Mouse (Mus musculus): ENCODE measurements around the gene Rilp. TPM values are rescaled to one million over a fixed set of nuclear protein-coding genes. Genes with fewer than 3 reads are reported as not detected.

Rilp gene
- 0.68 and 0.75 TPM in 2 replicates for polyA plus RNA-seq (2016; fragmentation: Nextera tagmentation; extraction: Ambion mirVana)

DNA sequence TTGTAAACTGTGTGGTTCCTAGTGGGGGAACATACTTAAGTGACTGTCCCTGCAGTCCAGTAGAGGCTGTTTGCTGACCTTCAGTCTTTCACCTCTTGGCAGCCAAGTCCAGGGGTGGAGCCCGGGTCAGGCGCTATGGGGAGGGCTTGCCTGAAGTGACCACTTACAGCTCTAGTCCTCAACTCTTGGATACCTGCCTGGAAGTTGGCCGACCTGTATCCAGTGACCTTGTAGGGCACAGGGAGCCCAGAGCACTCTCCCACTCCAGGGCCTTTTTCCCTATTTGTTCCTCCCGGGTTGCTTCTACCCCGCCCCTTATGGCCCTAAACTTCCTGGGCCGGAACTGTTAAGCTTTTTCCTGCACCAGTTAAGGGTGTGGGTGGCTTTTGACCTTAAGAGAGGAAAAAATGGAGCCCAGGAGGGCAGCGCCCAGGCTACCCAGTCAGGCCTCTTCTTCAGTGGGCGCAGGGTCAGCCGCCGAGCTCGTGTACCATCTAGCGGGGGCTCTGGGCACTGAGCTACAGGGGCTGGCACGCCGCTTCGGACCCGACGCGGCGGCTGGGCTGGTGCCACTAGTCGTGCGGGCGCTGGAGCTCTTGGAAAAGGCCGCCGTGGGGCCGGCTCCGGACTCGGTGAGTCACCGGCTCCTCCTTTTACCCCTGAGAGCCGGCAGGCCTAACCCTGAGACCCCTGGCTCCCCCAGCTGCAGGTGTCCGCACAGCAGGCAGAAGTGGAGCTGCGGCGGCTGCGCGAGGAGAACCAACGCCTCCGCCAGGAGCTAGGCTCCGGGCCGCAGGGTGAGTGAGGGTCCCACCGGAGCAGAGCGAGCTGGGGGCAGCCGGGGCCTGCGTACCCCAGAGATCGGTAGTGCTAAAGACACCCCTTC lies at the start of gene Rilp:
Gene Rilp, plus strand, starts transcription at position 354 of the 886 bp plus-strand sequence.
- no peaks in the 10 kb centered on the region for H3K27me3 ChIP-seq
- peak within 1 kb of the TSS; percentile 49 for H3K4me3 ChIP-seq
- peak within 1 kb of the TSS; percentile 93 for H3K4me2 ChIP-seq (replicated peaks)
- WGBS, result 3% methylated on average over 43 of the region's 43 CpGs
- peaks cover 46% of the 10 kb centered on the region for H3K36me3 ChIP-seq
- H3K9ac ChIP-seq, result peak within 1 kb of the TSS; percentile 67
- H3K27ac ChIP-seq, result peak within 1 kb of the TSS; percentile 70
- peak; percentile 82 for ATAC-seq (ENCODE audit: low FRiP score)
- peaks cover 22% of the 10 kb centered on the region for H3K4me1 ChIP-seq
- no peaks in the 10 kb centered on the region for H3K9me3 ChIP-seq (replicated peaks)

DNA sequence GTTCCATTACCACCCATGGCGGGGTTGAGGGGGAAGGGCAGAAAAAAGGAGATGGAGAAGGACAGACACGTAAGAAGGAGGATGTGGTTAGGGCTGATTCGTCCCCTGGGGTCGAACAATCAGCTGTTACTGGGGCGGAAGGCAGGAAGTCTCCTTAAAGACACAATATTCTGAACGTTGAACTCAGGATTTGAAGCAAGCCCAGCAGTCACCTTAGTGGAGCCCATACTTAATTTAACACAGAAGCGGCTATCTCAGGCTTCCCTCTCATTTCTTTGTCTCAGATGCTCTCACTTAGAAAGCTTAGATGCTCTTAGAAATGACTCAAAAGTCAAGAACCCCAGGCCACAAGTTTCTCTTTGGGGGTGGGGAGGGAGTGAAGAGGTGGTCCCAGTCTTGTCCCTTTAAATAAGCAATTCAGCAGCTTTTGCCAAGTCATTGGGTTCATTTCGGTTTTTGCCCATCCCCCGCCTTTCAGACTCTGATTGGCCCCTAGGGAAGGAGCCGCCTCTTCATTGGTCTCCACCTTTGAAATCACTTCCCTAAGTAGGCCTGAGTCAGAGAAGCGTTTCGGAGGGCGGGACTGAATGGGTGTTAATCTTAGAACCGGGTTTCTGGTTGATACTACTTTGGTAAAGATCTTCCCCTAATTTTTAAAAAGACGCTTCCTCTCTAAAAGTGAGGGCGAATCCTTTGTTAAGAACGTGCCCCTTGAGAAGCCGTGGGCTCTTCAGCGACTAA lies 49.6 kb upstream of the Rilp start:
- Histone ChIP-seq H3K36me3 (peaks cover 7% of the 10 kb centered on the region), H3K27ac (peak overlapping the region; percentile 81), H3K4me1 (peaks cover 32% of the 10 kb centered on the region), H3K27me3 (no peaks in the 10 kb centered on the region), H3K9me3 (replicated peaks) (no peaks in the 10 kb centered on the region), H3K9ac (peak overlapping the region; percentile 40; the same call in 1 of the 2 replicates), H3K4me2 (replicated peaks) (peak overlapping the region; percentile 98), H3K4me3 (peak overlapping the region; percentile 78)
- WGBS, result 2% methylated on average over 19 of the region's 19 CpGs
- ATAC-seq (ENCODE audit: low FRiP score), result no peak

DNA sequence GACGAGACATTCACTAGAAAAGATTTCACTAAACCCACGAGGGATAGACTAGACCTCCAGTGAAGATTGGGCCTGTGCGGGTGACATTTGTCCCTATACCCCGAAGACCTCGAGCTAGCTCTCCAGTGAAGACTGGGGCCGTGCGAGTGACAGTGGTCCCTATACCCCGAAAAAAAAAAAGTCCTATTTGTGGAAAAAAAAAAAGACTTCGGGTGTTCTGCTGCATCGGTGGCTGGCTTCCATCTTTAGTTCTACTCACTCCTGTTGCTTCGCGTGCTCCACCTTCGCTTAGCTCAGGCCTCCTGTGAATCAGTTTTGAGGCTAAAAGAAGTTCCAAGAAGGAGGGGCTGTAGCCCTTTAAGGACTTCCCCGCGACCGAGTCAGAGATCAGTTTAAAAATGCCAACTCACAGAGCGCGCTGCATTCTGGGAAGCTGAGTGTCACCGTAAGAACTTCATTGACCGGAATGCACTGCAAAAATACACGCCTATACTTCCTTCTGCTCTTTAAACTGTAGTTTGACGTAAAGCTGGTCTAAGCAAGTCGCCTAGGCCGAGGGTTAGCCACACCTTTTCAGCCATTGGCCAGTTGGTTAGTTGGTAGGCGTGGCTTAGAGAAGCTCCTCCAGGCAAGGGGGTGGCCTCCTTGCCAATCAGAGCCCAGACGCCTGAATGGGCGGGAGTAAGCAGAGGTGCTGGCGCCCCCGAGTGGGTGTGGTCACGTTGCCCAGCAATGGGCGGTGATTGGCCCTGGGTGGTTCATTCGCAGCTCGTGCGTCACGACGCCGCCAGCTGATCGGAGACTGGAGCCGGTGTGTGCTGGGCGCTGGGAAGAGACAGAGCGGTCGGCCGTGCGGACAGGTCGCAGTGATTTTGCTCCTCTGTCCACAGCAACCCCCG lies 48.8 kb upstream of the Rilp start, which contains the start of gene Tlcd2:
Gene Tlcd2, plus strand, starts transcription at position 872 of the 899 bp plus-strand sequence.
- ATAC-seq (ENCODE audit: low FRiP score), result peak; percentile 95
- WGBS, result under 1% methylated on average over 46 of the region's 46 CpGs
- peak within 1 kb of the TSS; percentile 98 for H3K4me2 ChIP-seq (replicated peaks)
- H3K27ac ChIP-seq, result peak within 1 kb of the TSS; percentile 81
- no peaks in the 10 kb centered on the region for H3K27me3 ChIP-seq
- peak within 1 kb of the TSS; percentile 78 for H3K4me3 ChIP-seq
- H3K36me3 ChIP-seq, result peaks cover 14% of the 10 kb centered on the region
- peaks cover 31% of the 10 kb centered on the region for H3K4me1 ChIP-seq
- H3K9me3 ChIP-seq (replicated peaks), result no peaks in the 10 kb centered on the region
- H3K9ac ChIP-seq, result peak within 1 kb of the TSS; percentile 77

DNA sequence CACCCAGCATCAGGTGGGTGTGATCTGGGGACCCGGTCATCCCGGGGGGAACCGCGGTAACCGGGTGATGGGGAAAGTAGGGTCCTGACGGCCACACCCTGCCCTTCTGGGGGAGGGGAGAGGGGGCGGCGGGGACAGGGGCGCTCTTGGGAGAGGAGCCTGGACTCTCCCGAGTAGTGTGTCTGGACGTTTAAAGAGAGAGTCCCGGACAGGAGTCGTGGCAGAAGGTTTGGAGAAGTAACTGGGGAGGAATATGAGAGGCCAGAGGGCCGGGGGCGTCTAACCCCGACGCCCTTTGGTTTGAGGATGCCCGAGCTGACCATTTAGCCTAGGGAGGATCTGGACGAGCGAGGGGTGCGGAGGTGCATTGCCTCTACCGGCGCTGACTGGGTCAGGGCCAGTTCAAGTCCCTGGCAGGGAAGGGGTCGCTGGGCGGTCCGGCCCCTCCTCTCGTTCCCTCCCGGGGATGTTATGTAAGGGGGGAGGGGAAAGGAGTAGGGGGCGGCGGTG lies 48.1 kb upstream of the Rilp start:
- H3K4me1 ChIP-seq, result peaks cover 31% of the 10 kb centered on the region
- 0% methylated on average over 30 of the region's 30 CpGs for WGBS
- H3K9me3 ChIP-seq (replicated peaks), result no peaks in the 10 kb centered on the region
- peak overlapping the region; percentile 78 for H3K4me3 ChIP-seq
- peak; percentile 62 for ATAC-seq (ENCODE audit: low FRiP score)
- H3K4me2 ChIP-seq (replicated peaks), result peak overlapping the region; percentile 98
- H3K27me3 ChIP-seq, result no peaks in the 10 kb centered on the region
- H3K27ac ChIP-seq, result peak overlapping the region; percentile 52; the same call in 1 of the 2 replicates
- H3K9ac ChIP-seq, result peak overlapping the region; percentile 77
- peaks cover 16% of the 10 kb centered on the region for H3K36me3 ChIP-seq

DNA sequence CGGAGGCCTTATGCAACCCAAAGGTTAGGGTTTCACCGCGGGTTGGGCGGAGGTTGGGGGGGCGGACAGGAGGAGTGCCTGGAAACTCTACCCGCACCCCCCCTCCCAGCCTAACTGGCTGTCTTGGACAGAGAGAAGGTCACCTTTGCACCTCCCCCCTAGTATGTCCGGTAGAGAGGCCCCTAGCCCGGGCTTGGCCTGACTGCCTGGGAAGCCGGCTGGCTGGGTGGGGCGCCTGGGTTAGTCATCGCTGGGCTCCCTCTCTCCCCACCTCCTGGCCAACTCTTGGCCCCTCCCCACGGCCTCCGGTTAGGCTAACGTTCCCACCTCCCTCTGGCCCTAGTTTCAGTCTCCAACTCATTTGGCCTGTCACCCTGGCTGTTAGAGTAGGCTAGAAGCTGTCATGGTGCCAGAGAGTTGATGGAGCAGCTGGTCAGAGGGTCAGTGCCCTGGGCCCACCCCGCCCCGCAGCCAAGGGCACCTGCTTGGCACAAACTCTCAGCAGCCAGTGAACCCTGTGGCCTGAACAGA lies 47.6 kb upstream of the Rilp start:
- H3K9ac ChIP-seq, result peak overlapping the region; percentile 77
- no peak for ATAC-seq (ENCODE audit: low FRiP score)
- H3K9me3 ChIP-seq (replicated peaks), result no peaks in the 10 kb centered on the region
- H3K27ac ChIP-seq, result peak overlapping the region; percentile 57; the same call in 1 of the 2 replicates
- peaks cover 17% of the 10 kb centered on the region for H3K36me3 ChIP-seq
- H3K4me2 ChIP-seq (replicated peaks), result peak overlapping the region; percentile 98
- peaks cover 32% of the 10 kb centered on the region for H3K4me1 ChIP-seq
- peak overlapping the region; percentile 78 for H3K4me3 ChIP-seq
- H3K27me3 ChIP-seq, result no peaks in the 10 kb centered on the region
- WGBS, result 3% methylated on average over 15 of the region's 16 CpGs

DNA sequence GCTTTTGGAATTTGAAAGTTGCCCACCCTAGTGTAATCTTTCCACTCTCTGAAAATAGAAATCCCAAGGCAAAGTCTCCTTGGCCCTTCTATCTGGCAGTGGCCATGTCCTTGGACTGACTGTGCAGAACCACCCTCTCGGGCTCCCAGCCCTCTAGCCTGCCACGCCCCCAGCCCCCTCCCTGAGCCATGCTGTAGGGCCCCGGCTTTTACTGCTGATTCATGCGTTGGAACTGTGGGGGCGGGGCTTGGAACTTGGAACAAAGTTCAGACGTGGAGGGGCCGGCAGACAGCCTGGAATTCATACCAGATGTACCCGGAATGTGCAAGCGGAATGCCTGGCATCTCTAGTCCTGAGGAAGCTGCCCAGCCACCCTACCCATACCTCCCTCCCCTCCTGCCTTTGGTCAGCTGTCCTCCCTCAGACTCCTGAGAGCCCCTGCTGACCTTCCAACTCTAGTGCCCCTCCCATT lies 47.0 kb upstream of the Rilp start:
- Histone ChIP-seq H3K4me1 (peaks cover 37% of the 10 kb centered on the region), H3K4me3 (peak overlapping the region; percentile 78), H3K36me3 (peaks cover 17% of the 10 kb centered on the region), H3K9me3 (replicated peaks) (no peaks in the 10 kb centered on the region), H3K27ac (peak overlapping the region; percentile 57; the same call in 1 of the 2 replicates), H3K4me2 (replicated peaks) (peak overlapping the region; percentile 98), H3K9ac (peak overlapping the region; percentile 77), H3K27me3 (no peaks in the 10 kb centered on the region)
- 5% methylated on average over 9 of the region's 9 CpGs for WGBS
- ATAC-seq (ENCODE audit: low FRiP score), result no peak

DNA sequence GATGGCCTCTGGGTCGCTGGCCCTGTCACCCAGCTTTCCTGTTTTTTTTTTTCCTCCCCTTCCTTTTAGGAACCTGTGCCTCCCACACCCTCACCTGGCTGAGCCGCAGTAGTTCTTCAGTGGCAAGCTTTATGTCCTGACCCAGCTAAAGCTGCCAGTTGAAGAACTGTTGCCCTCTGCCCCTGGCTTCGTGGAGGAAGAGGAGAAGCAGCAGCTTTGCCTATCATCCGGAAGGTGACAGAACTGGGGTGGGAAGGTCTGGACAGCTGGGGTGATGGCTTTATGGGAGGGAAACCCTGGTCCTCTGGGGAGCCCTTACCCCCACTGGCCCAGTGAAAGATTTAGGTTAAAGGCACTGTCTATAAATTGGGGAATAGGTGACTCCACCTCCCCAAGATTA lies 46.3 kb upstream of the Rilp start:
- Histone ChIP-seq H3K9ac (no peak overlapping the region), H3K4me2 (replicated peaks) (peak overlapping the region; percentile 98; the same call in 1 of the 2 replicates), H3K36me3 (peaks cover 17% of the 10 kb centered on the region), H3K4me3 (no peak overlapping the region), H3K9me3 (replicated peaks) (no peaks in the 10 kb centered on the region), H3K27ac (no peak overlapping the region), H3K27me3 (0 out of 2 replicates have a peak, but pooled peaks cover 2% of the 10 kb centered on the region), H3K4me1 (peaks cover 40% of the 10 kb centered on the region)
- no peak for ATAC-seq (ENCODE audit: low FRiP score)
- WGBS, result 75% methylated on average over 4 of the region's 4 CpGs

DNA sequence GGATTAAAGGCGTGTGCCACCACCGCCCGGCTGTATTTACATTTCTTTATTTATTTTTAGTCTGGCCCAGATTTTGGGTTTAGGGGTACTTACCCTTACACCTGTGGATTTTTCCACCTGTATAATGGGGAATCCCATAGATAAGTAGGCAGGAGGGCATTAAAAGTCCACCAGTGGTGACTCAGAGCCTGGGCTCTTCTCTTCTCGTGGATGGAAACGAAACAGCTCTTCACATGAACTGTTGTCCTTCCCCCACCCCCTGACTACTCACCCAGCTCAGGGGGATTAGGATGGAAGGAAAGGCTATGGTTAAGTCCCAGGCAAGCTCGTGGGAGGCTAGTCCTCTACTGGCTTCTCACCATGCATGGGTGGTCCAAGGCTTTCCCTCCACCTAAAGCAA lies 45.5 kb upstream of the Rilp start:
- Histone ChIP-seq H3K4me3 (no peak overlapping the region), H3K4me1 (peaks cover 39% of the 10 kb centered on the region), H3K36me3 (peaks cover 17% of the 10 kb centered on the region), H3K9ac (no peak overlapping the region), H3K27ac (no peak overlapping the region), H3K4me2 (replicated peaks) (no peak overlapping the region), H3K9me3 (replicated peaks) (no peaks in the 10 kb centered on the region), H3K27me3 (0 out of 2 replicates have a peak, but pooled peaks cover 2% of the 10 kb centered on the region)
- ATAC-seq (ENCODE audit: low FRiP score), result no peak
- WGBS, result 92% methylated on average over 6 of the region's 6 CpGs

DNA sequence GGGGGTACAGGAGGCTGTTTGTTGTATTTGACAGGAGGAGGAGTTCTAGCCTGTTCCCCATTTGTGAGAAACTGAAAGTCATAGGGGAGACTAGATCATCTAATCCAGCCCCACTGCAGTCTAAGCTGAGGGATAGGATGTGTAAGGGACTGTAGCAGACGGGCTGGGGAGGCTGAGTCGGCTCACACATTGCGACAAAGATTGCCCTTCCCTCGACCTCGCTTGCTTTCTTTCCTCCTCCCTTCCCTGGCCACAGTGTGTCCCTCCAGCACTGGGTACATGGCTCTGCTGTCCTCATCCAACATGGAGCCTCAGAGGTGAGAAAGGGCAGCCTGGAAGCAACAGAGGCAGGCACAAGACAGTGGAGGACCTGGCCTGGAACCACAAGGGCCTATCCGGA lies 44.8 kb upstream of the Rilp start:
- ATAC-seq (ENCODE audit: low FRiP score), result no peak
- WGBS, result 86% methylated on average over 6 of the region's 6 CpGs
- Histone ChIP-seq H3K36me3 (peaks cover 17% of the 10 kb centered on the region), H3K4me3 (no peak overlapping the region), H3K9me3 (replicated peaks) (no peaks in the 10 kb centered on the region), H3K4me1 (peaks cover 33% of the 10 kb centered on the region), H3K27me3 (0 out of 2 replicates have a peak, but pooled peaks cover 5% of the 10 kb centered on the region), H3K9ac (no peak overlapping the region), H3K27ac (no peak overlapping the region), H3K4me2 (replicated peaks) (no peak overlapping the region)

DNA sequence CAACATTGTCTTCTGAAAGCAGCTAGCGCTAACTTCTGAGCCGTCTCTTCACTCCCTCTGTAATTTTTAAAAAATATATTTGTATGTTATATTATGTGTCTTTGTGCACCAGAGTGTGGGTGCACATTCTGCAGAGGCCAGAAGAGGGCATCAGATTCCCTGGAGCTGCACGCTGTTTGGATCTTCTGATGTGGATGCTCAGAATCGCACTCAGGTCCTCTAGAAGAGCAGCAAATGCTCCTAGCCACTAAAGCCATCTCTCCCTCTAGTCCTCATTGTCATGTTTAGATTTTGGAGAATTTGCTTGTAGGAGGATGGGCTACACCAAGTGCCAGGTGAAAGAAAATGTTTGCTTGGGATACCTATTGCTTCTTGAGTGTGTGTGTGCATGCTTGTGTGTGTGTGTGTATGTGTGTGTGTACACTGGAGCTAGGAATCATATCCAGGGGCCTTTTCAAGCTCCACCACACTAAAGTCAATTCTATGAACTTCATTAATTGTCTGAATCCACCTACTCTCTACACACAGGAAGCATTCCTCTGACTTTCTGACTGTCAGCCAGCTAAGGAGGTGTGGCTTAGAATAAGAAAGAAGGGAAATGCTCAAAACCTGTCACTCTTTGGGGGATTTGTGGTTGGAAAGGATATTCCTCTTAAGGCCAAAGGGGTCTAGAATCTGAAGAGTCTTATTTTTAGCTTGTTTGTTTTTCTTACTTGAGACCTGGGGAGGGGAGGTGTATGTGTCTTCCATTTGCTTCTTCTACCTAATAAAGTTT lies 43.0 kb upstream of the Rilp start:
- H3K9me3 ChIP-seq (replicated peaks), result no peaks in the 10 kb centered on the region
- ATAC-seq (ENCODE audit: low FRiP score), result no peak
- 0 out of 2 replicates have a peak overlapping the region, but pooled peaks have one; percentile 60 for H3K4me2 ChIP-seq (replicated peaks)
- H3K9ac ChIP-seq, result no peak overlapping the region
- H3K4me1 ChIP-seq, result peaks cover 27% of the 10 kb centered on the region
- H3K27ac ChIP-seq, result no peak overlapping the region
- H3K36me3 ChIP-seq, result peaks cover 17% of the 10 kb centered on the region
- no peak overlapping the region for H3K4me3 ChIP-seq
- 0 out of 2 replicates have a peak, but pooled peaks cover 5% of the 10 kb centered on the region for H3K27me3 ChIP-seq
- WGBS, result 97% methylated on average over 4 of the region's 4 CpGs
